Mouse (Mus musculus): Measurements from ENCODE around the gene Fmo5. TPM values are rescaled to one million over a fixed set of nuclear protein-coding genes. Genes with fewer than 3 reads are reported as not detected.

The Fmo5 gene
- polyA plus RNA-seq, 1 experiment from 2014 or later = 0.43 TPM

Small RNA genes lying within 50 kb of the gene (microRNA-seq; reads per million reads assigned to microRNA genes)
- not detected for gene Mir7225

Other genes starting within 250 kb of the Fmo5 start
- not detected in 2 replicates for gene Olfr1402, start 206.8 kb upstream of the Fmo5 start, polyA plus RNA-seq (2015; fragmentation: Nextera tagmentation; extraction: Ambion mirVana)
- 10.6 and 11.9 TPM in 2 replicates for gene Chd1l, start 18.6 kb upstream of the Fmo5 start, polyA plus RNA-seq (2015; fragmentation: Nextera tagmentation; extraction: Ambion mirVana)
- 5.6 and 6.8 TPM in 2 replicates for gene Prkab2, start 29.4 kb downstream of the Fmo5 start, polyA plus RNA-seq (2015; fragmentation: Nextera tagmentation; extraction: Ambion mirVana)
- not detected in 2 replicates for gene Gm17651, start 45.9 kb downstream of the Fmo5 start, polyA plus RNA-seq (2015; fragmentation: Nextera tagmentation; extraction: Ambion mirVana)